Mouse (Mus musculus): ENCODE data around the gene Col1a1. TPM values are rescaled to one million over a fixed set of nuclear protein-coding genes. Genes with fewer than 3 reads are reported as not detected.
"Not testable (repeated sequence)": the region's sequence is repeated elsewhere in the genome, so short reads cannot be mapped to it uniquely, and the experiment has no call there.

The Col1a1 gene
- polyA plus RNA-seq, 1 experiment from 2014 or later: 941 TPM

GRCm38 (mm10) chr11:94969709-94970108 is 33.7 kb downstream of the Col1a1 start:
- H3K4me3 ChIP-seq (ENCODE audit: low read length); ATAC-seq (ENCODE audit: low FRiP score, low TSS enrichment); H3K4me2 ChIP-seq (replicated peaks; ENCODE audit: low read depth, low read length): not testable (repeated sequence)

DNA sequence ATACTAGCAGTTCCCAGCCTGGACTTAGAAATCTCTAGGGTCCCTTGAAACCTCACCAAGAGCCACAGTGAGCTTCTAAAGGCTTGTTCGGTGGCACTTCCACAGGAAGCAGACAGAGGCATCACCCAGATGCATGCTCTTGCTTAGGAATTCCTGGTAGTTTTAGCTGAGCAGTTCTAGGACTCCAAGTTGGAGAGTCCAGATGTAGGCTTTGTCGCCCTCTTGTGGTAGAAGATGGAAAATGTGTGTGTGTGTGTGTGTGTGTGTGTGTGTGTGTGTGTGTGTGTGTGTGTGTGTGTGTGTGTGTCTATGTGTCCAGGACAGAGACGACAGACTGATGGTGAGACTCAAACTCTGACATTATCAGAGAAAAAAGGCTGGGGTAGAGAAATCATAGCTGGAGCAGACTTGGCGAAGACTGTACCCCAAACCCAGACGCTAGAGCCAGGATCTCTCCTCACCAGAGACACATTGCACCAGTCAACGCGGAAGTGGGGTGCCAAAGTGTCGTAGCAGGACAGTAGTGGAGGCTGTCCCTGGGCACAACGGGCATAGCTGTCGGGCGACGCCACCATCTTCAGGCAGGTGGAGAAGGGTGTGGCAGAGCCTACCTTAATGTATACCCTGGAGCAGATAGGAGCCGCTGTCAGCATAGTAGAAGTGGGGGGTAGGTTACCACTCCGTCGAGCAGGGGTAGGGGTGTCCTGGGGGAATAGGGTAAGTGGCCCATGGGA is 34.4 kb downstream of the Col1a1 start:
- Histone ChIP-seq H3K4me2 (replicated peaks; ENCODE audit: low read depth, low read length) (no peak overlapping the region), H3K36me3 (ENCODE audit: insufficient read depth, low read length) (no peaks in the 10 kb centered on the region), H3K27me3 (ENCODE audit: insufficient read depth, low read length) (no peaks in the 10 kb centered on the region), H3K9ac (replicated peaks; ENCODE audit: low read length) (no peak overlapping the region), H3K4me3 (ENCODE audit: low read length) (no peak overlapping the region), H3K4me1 (ENCODE audit: insufficient read depth, low read length) (no peaks in the 10 kb centered on the region), H3K27ac (ENCODE audit: low read length) (no peak overlapping the region), H3K9me3 (ENCODE audit: low read length) (no peaks in the 10 kb centered on the region)
- ATAC-seq (ENCODE audit: low FRiP score, low TSS enrichment): peak; percentile 49
- WGBS: 60% methylated on average over 15 of the region's 15 CpGs

More at GRCm38 (mm10) chr11:94969709-94970108, 33.7 kb downstream of the Col1a1 start:
- not testable (repeated sequence) for H3K36me3 ChIP-seq (ENCODE audit: insufficient read depth, low read length); H3K4me1 ChIP-seq (ENCODE audit: insufficient read depth, low read length); H3K9me3 ChIP-seq (ENCODE audit: low read length); H3K9ac ChIP-seq (replicated peaks; ENCODE audit: low read length); H3K27me3 ChIP-seq (ENCODE audit: insufficient read depth, low read length); H3K27ac ChIP-seq (ENCODE audit: low read length)
- WGBS: 89% methylated on average over 4 of the region's 4 CpGs

DNA sequence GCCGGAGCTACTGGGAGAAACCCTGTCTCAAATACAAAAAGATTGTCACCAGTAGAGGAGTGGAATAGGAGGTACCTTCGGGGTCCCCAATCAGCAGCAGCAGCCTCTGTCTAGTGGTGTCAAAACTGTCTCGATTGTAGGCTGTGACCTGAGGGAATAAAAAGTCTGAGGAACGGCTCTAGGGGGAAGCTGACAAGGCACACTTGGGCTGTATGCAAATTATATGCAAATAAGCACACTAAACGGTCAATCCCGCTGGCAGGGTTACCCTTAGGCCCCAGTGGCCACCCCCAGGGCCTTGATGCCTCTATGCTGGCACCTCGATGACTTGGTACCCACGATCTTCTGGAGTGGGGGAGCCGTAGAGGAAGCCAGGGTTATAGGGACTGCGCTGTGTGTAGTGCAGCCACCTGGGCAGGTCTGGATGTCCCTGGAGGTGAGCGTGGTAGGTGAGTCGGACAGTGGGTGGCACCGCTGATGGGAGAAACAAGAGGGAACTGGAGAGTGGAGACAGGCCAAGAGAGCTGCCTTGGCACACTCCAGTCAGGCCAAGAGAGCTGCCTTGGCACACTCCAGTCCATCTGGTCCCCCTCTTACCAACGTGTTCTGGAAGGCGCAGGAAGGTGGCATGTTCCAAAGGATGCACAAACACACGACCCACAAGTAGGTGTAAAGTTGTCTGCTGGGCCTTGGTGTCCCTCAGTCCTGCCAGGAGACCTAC is 36.0 kb downstream of the Col1a1 start:
- no peak overlapping the region for H3K4me2 ChIP-seq (replicated peaks; ENCODE audit: low read depth, low read length)
- H3K9ac ChIP-seq (replicated peaks; ENCODE audit: low read length): no peak overlapping the region
- H3K27ac ChIP-seq (ENCODE audit: low read length): no peak overlapping the region
- no peaks in the 10 kb centered on the region for H3K4me1 ChIP-seq (ENCODE audit: insufficient read depth, low read length)
- no peaks in the 10 kb centered on the region for H3K36me3 ChIP-seq (ENCODE audit: insufficient read depth, low read length)
- H3K4me3 ChIP-seq (ENCODE audit: low read length): no peak overlapping the region
- no peaks in the 10 kb centered on the region for H3K9me3 ChIP-seq (ENCODE audit: low read length)
- WGBS: 60% methylated on average over 16 of the region's 16 CpGs
- H3K27me3 ChIP-seq (ENCODE audit: insufficient read depth, low read length): no peaks in the 10 kb centered on the region
- ATAC-seq (ENCODE audit: low FRiP score, low TSS enrichment): no peak

GRCm38 (mm10) chr11:94972887-94973286 is 36.9 kb downstream of the Col1a1 start:
- no peak for ATAC-seq (ENCODE audit: low FRiP score, low TSS enrichment)
- 66% methylated on average over 5 of the region's 5 CpGs for WGBS
- H3K36me3 ChIP-seq (ENCODE audit: insufficient read depth, low read length): no peaks in the 10 kb centered on the region
- H3K27me3 ChIP-seq (ENCODE audit: insufficient read depth, low read length): no peaks in the 10 kb centered on the region
- no peaks in the 10 kb centered on the region for H3K4me1 ChIP-seq (ENCODE audit: insufficient read depth, low read length)
- H3K9me3 ChIP-seq (ENCODE audit: low read length): no peaks in the 10 kb centered on the region
- no peak overlapping the region for H3K4me3 ChIP-seq (ENCODE audit: low read length)
- no peak overlapping the region for H3K4me2 ChIP-seq (replicated peaks; ENCODE audit: low read depth, low read length)
- H3K9ac ChIP-seq (replicated peaks; ENCODE audit: low read length): no peak overlapping the region
- H3K27ac ChIP-seq (ENCODE audit: low read length): no peak overlapping the region

DNA sequence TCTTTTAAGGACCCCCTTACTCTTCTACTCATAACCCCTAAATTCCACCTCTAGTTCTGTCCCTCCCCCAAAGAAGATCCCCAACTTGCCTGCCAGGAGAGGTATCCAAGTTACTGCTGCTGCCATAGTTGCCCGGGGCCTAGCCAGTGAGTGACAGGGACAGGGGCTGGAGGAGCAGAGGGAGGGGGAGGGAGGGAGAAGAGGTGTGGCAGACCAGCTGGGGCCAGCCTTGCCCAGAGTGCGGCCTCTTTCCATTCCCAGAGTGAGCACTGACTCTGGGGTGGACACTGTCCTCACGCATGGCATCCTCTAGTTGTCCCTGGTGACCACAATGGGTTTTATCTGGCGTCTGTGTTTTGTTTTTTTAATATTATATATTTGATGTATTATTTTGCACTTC is 37.3 kb downstream of the Col1a1 start:
- H3K36me3 ChIP-seq (ENCODE audit: insufficient read depth, low read length): no peaks in the 10 kb centered on the region
- no peak overlapping the region for H3K4me2 ChIP-seq (replicated peaks; ENCODE audit: low read depth, low read length)
- no peak for ATAC-seq (ENCODE audit: low FRiP score, low TSS enrichment)
- no peaks in the 10 kb centered on the region for H3K4me1 ChIP-seq (ENCODE audit: insufficient read depth, low read length)
- no peaks in the 10 kb centered on the region for H3K9me3 ChIP-seq (ENCODE audit: low read length)
- 54% methylated on average over 4 of the region's 4 CpGs for WGBS
- H3K27me3 ChIP-seq (ENCODE audit: insufficient read depth, low read length): no peaks in the 10 kb centered on the region
- no peak overlapping the region for H3K27ac ChIP-seq (ENCODE audit: low read length)
- H3K4me3 ChIP-seq (ENCODE audit: low read length): no peak overlapping the region
- no peak overlapping the region for H3K9ac ChIP-seq (replicated peaks; ENCODE audit: low read length)

DNA sequence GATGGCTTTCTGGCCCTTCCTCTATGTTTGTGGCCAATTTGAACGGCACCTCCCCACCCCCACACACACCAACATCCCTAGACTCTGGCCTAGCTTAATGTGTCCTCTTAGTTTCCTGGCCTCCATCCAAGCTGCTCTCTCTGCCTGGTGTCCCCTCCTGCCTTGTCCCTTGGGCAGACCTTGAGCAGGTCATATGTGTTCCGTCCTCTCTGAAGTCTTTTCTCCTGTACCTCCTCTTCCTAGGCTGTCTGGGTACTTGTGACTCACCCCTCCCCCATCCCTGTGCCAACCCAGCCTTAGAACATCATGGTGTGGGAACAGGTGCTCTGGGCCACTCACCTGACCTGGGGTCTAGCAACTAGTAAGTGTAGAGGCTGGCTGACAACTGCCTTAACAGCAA is 38.9 kb downstream of the Col1a1 start:
- Histone ChIP-seq H3K36me3 (ENCODE audit: insufficient read depth, low read length) (no peaks in the 10 kb centered on the region), H3K9ac (replicated peaks; ENCODE audit: low read length) (no peak overlapping the region), H3K27ac (ENCODE audit: low read length) (no peak overlapping the region), H3K27me3 (ENCODE audit: insufficient read depth, low read length) (no peaks in the 10 kb centered on the region), H3K9me3 (ENCODE audit: low read length) (no peaks in the 10 kb centered on the region), H3K4me2 (replicated peaks; ENCODE audit: low read depth, low read length) (no peak overlapping the region), H3K4me3 (ENCODE audit: low read length) (no peak overlapping the region), H3K4me1 (ENCODE audit: insufficient read depth, low read length) (no peaks in the 10 kb centered on the region)
- no peak for ATAC-seq (ENCODE audit: low FRiP score, low TSS enrichment)
- WGBS: 60% methylated on average over 2 of the region's 2 CpGs

DNA sequence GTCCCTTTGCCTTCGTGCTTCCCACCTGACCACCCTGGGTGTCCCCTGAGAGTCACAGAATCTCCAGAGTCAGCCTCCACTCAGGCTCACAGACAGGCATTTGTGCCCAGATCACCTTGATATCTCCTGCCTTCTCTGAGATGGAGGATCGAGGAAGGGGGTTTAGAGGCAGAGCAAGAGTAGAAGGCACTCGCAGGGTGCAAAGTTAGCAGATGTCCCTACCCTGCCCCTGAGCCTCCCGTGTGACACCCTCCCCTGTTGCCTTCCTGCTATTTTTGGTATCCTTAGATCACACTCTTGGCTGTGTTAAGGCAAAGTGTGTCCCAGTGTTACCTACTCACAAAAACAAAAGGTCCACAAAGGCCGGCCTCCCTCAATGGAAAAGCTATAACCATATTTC is 40.2 kb downstream of the Col1a1 start, which contains the start of gene Sgca:
Gene Sgca, minus strand, starts transcription at position 129 of the 400 bp plus-strand sequence.
- Histone ChIP-seq H3K27me3 (ENCODE audit: insufficient read depth, low read length) (no peaks in the 10 kb centered on the region), H3K4me1 (ENCODE audit: insufficient read depth, low read length) (no peaks in the 10 kb centered on the region), H3K4me2 (replicated peaks; ENCODE audit: low read depth, low read length) (no peak within 1 kb of the TSS), H3K9me3 (ENCODE audit: low read length) (no peaks in the 10 kb centered on the region), H3K27ac (ENCODE audit: low read length) (no peak within 1 kb of the TSS), H3K9ac (replicated peaks; ENCODE audit: low read length) (no peak within 1 kb of the TSS), H3K4me3 (ENCODE audit: low read length) (no peak within 1 kb of the TSS), H3K36me3 (ENCODE audit: insufficient read depth, low read length) (no peaks in the 10 kb centered on the region)
- no peak for ATAC-seq (ENCODE audit: low FRiP score, low TSS enrichment)
- 68% methylated on average over 5 of the region's 5 CpGs for WGBS

DNA sequence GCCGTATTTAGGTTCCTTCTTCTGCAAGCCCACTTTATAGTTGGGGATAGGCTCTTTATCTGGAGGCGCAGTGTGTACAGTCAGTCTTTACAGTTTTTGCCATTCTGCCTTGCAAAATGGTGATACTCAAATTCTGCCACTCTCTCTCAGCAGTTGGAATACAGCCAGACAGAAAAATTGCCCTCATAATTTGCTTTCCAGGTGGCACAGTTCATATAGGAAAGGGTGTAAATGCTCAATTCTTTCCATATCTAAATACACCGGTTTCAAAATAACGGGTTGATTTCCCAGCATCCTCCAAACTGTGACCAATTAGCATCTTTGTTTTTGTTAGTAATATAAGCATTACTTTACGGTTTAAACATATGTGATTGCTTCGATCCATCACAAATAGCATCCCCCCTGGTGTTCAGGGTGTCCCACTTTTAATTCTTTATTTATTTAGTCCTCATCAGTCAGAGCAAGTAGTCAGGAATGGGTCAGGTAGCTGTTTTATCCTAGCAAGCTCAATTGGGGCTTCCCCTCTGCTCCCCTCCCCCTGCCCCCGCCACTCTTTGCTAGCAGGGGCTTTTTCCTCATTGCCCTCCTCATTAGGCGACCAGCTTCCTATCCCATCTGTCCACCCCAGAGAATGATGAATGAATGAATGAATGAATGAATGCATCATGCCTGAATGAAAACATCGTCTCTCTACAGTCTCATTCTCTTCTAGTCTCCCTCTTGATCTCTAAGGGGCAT is 42.3 kb downstream of the Col1a1 start:
- Histone ChIP-seq H3K27ac (ENCODE audit: low read length) (no peak overlapping the region), H3K27me3 (ENCODE audit: insufficient read depth, low read length) (no peaks in the 10 kb centered on the region), H3K9me3 (ENCODE audit: low read length) (no peaks in the 10 kb centered on the region), H3K4me2 (replicated peaks; ENCODE audit: low read depth, low read length) (peak overlapping the region; percentile 45), H3K4me1 (ENCODE audit: insufficient read depth, low read length) (no peaks in the 10 kb centered on the region), H3K36me3 (ENCODE audit: insufficient read depth, low read length) (no peaks in the 10 kb centered on the region), H3K4me3 (ENCODE audit: low read length) (no peak overlapping the region), H3K9ac (replicated peaks; ENCODE audit: low read length) (no peak overlapping the region)
- no peak for ATAC-seq (ENCODE audit: low FRiP score, low TSS enrichment)
- WGBS: 48% methylated on average over 9 of the region's 9 CpGs

- H3K27ac ChIP-seq (ENCODE audit: low read length): no peak overlapping the region
- WGBS: 0% methylated on average over 20 of the region's 20 CpGs
- H3K36me3 ChIP-seq (ENCODE audit: insufficient read depth, low read length): no peaks in the 10 kb centered on the region
- H3K9ac ChIP-seq (replicated peaks; ENCODE audit: low read length): peak overlapping the region; percentile 9; the same call in 1 of the 2 replicates
- no peaks in the 10 kb centered on the region for H3K27me3 ChIP-seq (ENCODE audit: insufficient read depth, low read length)
- H3K4me2 ChIP-seq (replicated peaks; ENCODE audit: low read depth, low read length): peak overlapping the region; percentile 45
- ATAC-seq (ENCODE audit: low FRiP score, low TSS enrichment): peak; percentile 95
- peak overlapping the region; percentile 16 for H3K4me3 ChIP-seq (ENCODE audit: low read length)
- no peaks in the 10 kb centered on the region for H3K9me3 ChIP-seq (ENCODE audit: low read length)
- H3K4me1 ChIP-seq (ENCODE audit: insufficient read depth, low read length): no peaks in the 10 kb centered on the region
These were observed 42.9 kb downstream of the Col1a1 start for GRCm38 (mm10) chr11:94978947-94979346.
